Mouse (Mus musculus) ovary, adult 18-20 months (tissue): ENCODE measurements around the gene Prpf4.

ENCODE experiments used
- DNase-seq: peaks from one replicate; pipeline ENCODE4 v3.0.0; 2022; ENCODE audit warnings: low spot score, mixed read lengths

The Prpf4 gene

GRCm38 (mm10) chr4:62389592-62390512, 18.7 kb upstream of the Prpf4 start:
- DNase-seq = no peak

GRCm38 (mm10) chr4:62391892-62392291, 16.7 kb upstream of the Prpf4 start:
- no peak for DNase-seq

GRCm38 (mm10) chr4:62393459-62393858, 15.1 kb upstream of the Prpf4 start:
- no peak for DNase-seq

GRCm38 (mm10) chr4:62395806-62396205, 12.8 kb upstream of the Prpf4 start:
- no peak for DNase-seq

- no peak for DNase-seq
Measured at GRCm38 (mm10) chr4:62397616-62398365, 10.8 kb upstream of the Prpf4 start.

GRCm38 (mm10) chr4:62398956-62399355, 9.6 kb upstream of the Prpf4 start:
- no peak for DNase-seq

GRCm38 (mm10) chr4:62406133-62406532, 2.5 kb upstream of the Prpf4 start:
- no peak for DNase-seq

- peak; percentile 26 for DNase-seq
Measured at GRCm38 (mm10) chr4:62407730-62408582, 641 bp upstream of the Prpf4 start.

- no peak for DNase-seq
Measured at GRCm38 (mm10) chr4:62409615-62410014, 1.0 kb downstream of the Prpf4 start.

- no peak for DNase-seq
Measured at GRCm38 (mm10) chr4:62410325-62410724, 1.7 kb downstream of the Prpf4 start.

GRCm38 (mm10) chr4:62411606-62412005, 3.0 kb downstream of the Prpf4 start:
- no peak for DNase-seq

- DNase-seq = no peak
Measured at GRCm38 (mm10) chr4:62418448-62418847, 9.9 kb downstream of the Prpf4 start.

- DNase-seq = no peak
Measured at GRCm38 (mm10) chr4:62419091-62419490, 10.5 kb downstream of the Prpf4 start.

GRCm38 (mm10) chr4:62425891-62426290, 17.3 kb downstream of the Prpf4 start:
- DNase-seq = no peak

GRCm38 (mm10) chr4:62427978-62428758, 19.6 kb downstream of the Prpf4 start:
- no peak for DNase-seq

- no peak for DNase-seq
Measured at GRCm38 (mm10) chr4:62429616-62430015, 21.0 kb downstream of the Prpf4 start.

GRCm38 (mm10) chr4:62430678-62431077, 22.1 kb downstream of the Prpf4 start:
- no peak for DNase-seq

- DNase-seq = no peak
Measured at GRCm38 (mm10) chr4:62431522-62431921, 22.9 kb downstream of the Prpf4 start.

- DNase-seq = no peak
Measured at GRCm38 (mm10) chr4:62433939-62434870, 25.6 kb downstream of the Prpf4 start.

- no peak for DNase-seq
Measured at GRCm38 (mm10) chr4:62435081-62435480, 26.5 kb downstream of the Prpf4 start, which contains the start of gene Rnf183. Gene Rnf183, minus strand, starts transcription at chr4:62435252.
